Comparison of ENCODE assay signal across 8 mouse cellular contexts in the genomic region with DNA sequence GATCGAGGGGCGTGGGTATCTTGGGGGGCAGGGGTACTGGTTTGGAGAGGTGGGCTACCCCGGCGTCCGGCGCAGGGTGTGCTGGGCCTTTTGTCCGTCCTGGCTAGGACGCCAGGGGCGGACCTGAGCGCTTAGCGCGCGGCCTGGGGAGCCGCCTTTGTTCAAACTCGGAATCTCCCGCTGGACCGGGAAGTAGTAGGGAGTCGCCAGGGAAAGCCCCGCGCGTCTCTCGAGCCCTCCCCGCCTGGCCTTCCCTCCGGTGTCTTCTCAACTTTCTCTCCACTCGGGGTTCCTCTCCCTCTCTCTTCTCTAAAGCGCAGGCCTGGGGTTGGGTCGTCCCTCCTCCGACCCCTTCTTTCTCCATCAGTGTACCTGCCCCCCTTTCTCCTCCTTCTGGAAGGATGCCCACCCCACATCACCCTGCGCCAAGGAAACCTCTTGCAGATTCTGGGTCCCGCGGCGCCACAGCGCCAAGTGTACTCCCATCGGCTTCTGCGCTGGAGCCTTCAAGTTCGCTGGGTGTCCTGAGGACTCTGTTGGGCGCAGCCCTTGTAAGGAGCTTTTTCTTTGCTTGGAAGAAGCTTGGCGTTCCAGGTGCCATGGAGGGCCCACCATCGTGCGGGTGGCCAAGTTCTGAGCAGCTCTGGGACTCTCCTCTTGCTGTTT. TPM values are rescaled to one million over a fixed set of nuclear protein-coding genes. Genes with fewer than 3 reads are reported as not detected.
DNase-seq lines count a peak whose midpoint lies in the region; ATAC-seq and TF ChIP-seq lines count a peak whose summit lies in the region.

No protein-coding gene starts in this region.

- peak overlapping the region; percentile 89 for H3K4me2 ChIP-seq in forebrain, embryonic 13.5 days
- H3K4me2 ChIP-seq in heart, embryonic 16.5 days (ENCODE audit: low read depth, low read length), result peak overlapping the region; percentile 68

- H3K4me1 ChIP-seq in forebrain, embryonic 13.5 days, result peaks cover 34% of the 10 kb centered on the region
- peaks cover 37% of the 10 kb centered on the region for H3K4me1 ChIP-seq in heart, embryonic 16.5 days (ENCODE audit: control insufficient read depth, insufficient read depth, low read length)
- H3K4me1 ChIP-seq in lung, adult 2 months (ENCODE audit: control insufficient read depth, insufficient read depth, low read length), result peaks cover 2% of the 10 kb centered on the region; the same call in 1 of the 2 replicates

- TF ChIP-seq POLR2A in lung, adult 2 months (IDR thresholded peaks at IDR 0.05; ENCODE audit: borderline replicate concordance, extremely low read depth, low read depth, low read length), result peak; percentile 9; the same call in 1 of the 2 replicates

- no peak for TF ChIP-seq CTCF in lung, adult 2 months (IDR thresholded peaks at IDR 0.05; ENCODE audit: insufficient read depth, low read length)

- 0 out of 2 replicates have a peak, but pooled peaks cover 4% of the 10 kb centered on the region for H3K27me3 ChIP-seq in forebrain, embryonic 13.5 days
- no peaks in the 10 kb centered on the region for H3K27me3 ChIP-seq in heart, embryonic 16.5 days (ENCODE audit: control insufficient read depth, insufficient read depth, low read length)

- DNase-seq in layer of hippocampus, adult 11-12 months (ENCODE audit: low spot score), result peak; percentile 43
- DNase-seq in layer of hippocampus, adult 9-10 months (ENCODE audit: low spot score), result no peak
- peak; percentile 65 to 76 for DNase-seq in kidney, postnatal 36 days
- DNase-seq in lung, adult 2 months, result peak; percentile 63
- DNase-seq in ovary, postnatal 36 days (ENCODE audit: low spot score), result peak; percentile 76

- peak overlapping the region; percentile 96 for H3K9ac ChIP-seq in forebrain, embryonic 13.5 days
- H3K9ac ChIP-seq in heart, embryonic 16.5 days (ENCODE audit: low read length), result peak overlapping the region; percentile 95

- ATAC-seq in forebrain, embryonic 13.5 days, result peak; percentile 80
- peak; percentile 82 for ATAC-seq in heart, embryonic 16.5 days (replicated peaks; ENCODE audit: extremely low read depth, insufficient read depth, low FRiP score)
- no peak for ATAC-seq in CD4-positive, CD25-positive, alpha-beta regulatory T cell, adult 4 months

- peak overlapping the region; percentile 93 for H3K27ac ChIP-seq in forebrain, embryonic 13.5 days
- H3K27ac ChIP-seq in heart, embryonic 16.5 days (ENCODE audit: low read length), result peak overlapping the region; percentile 92

- 0 out of 2 replicates have a peak, but pooled peaks cover 4% of the 10 kb centered on the region for H3K9me3 ChIP-seq in forebrain, embryonic 13.5 days (replicated peaks)
- H3K9me3 ChIP-seq in heart, embryonic 16.5 days (replicated peaks; ENCODE audit: control insufficient read depth, low read length), result no peaks in the 10 kb centered on the region

- peak overlapping the region; percentile 78 for H3K4me3 ChIP-seq in forebrain, embryonic 13.5 days
- peak overlapping the region; percentile 90 for H3K4me3 ChIP-seq in heart, embryonic 16.5 days (ENCODE audit: low read length)
- peak overlapping the region; percentile 84 for H3K4me3 ChIP-seq in lung, adult 2 months (replicated peaks; ENCODE audit: extremely low read depth, low read depth, low read length)

- WGBS in forebrain, embryonic 13.5 days, result under 1% methylated on average over 40 of the region's 40 CpGs
- WGBS in heart, embryonic 16.5 days, result under 1% methylated on average over 40 of the region's 40 CpGs
- 1% methylated on average over 40 of the region's 40 CpGs for WGBS in lung, adult 2 months

- peaks cover 6% of the 10 kb centered on the region; the same call in 1 of the 2 replicates for H3K36me3 ChIP-seq in forebrain, embryonic 13.5 days (ENCODE audit: poor library complexity, severe bottlenecking)
- no peaks in the 10 kb centered on the region for H3K36me3 ChIP-seq in heart, embryonic 16.5 days (ENCODE audit: control insufficient read depth, insufficient read depth)

RNA-seq across cellular contexts. Expression of a gene that starts 1.1 kb away (rescaled TPM):
- 30.6 and 37.8 TPM in 2 replicates for polyA plus RNA-seq in forebrain, embryonic 13.5 days (2015; fragmentation: Nextera tagmentation; extraction: Ambion mirVana)
- 58.0 and 71.5 TPM in 2 replicates for polyA plus RNA-seq in heart, embryonic 16.5 days (2015; fragmentation: Nextera tagmentation; extraction: Ambion mirVana)
- polyA plus RNA-seq in lung, adult 2 months (2012; rRNA removed), result 154 and 186 TPM in 2 replicates
- not detected for polyA plus RNA-seq in CD4-positive, CD25-positive, alpha-beta regulatory T cell, adult 4 months (2017; shearing (Covaris generic))

Comparison
In these comparisons a context has a peak if more than half of its experiments do, and no peak if none do; other contexts are left out.
1. RNA of a gene that starts 1.1 kb away (polyA plus RNA-seq): 154 to 186 TPM in lung, adult 2 months, 58.0 to 71.5 TPM in heart, embryonic 16.5 days and 30.6 to 37.8 TPM in forebrain, embryonic 13.5 days; not detected in CD4-positive, CD25-positive, alpha-beta regulatory T cell, adult 4 months; every median in the first group is over 10 times any median in the second.
2. Peak in every context shown above with its lines, with median percentiles within 50 percentile points of each other: H3K4me3 ChIP-seq.